Mouse (Mus musculus) v-Abl transformed pro-B cells (cell line): Measurements from ENCODE around the gene Trp63.
"Not testable (repeated sequence)": the region's sequence is repeated elsewhere in the genome, so short reads cannot be mapped to it uniquely, and the experiment has no call there.

Experiments used
- in situ Hi-C, 2 experiments: fragments of 400-800 bp; cut with MboI; formaldehyde crosslinking; loops; one replicate each; pipeline ENCODE4 v1.15.1; 2025; ENCODE audit not compliant: unreplicated experiment in 2 of 2

Trp63 gene

DNA sequence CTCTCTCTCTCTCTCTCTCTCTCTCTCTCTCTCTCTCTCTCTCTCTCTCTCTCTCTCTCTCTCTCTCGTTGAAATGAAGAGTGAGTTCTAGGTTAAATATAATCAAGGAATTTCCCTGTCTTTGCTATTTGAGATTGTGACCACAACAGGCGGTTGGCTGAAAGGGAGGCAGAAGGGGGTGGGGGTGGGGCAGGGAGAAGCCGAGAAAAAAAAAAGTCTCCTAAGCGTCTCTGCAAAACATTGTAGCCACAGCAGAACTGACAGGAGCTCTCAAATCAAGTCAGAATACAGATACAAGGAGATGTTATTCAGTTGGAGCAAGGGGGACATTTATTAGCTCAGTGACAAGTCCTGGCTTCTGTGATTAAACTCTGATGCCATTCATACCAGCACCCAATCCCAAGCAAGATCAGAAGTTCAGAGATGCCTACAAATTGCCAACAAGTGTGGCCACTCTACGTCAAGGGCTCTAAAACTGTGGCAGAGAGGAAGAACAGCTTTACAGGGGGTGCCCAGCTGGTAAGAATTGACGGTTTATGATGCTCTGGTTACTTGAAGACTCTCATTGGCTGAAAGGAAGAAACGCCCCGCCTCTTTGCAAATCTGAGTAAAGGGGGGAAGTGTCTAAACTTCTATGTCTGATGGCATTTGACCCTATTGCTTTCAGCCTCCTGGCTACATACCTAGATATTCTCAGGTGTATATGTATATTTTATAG lies at the start of gene Trp63:
Trp63 (plus strand) TSS at position 233 of the 718 bp plus-strand sequence.
- in situ Hi-C loops, result no loop called here

GRCm38 (mm10) chr16:25644716-25645115 lies 38.8 kb upstream of the Trp63 start:
- in situ Hi-C loops, result not testable (repeated sequence)

- in situ Hi-C loops, result no loop called here
Observed at GRCm38 (mm10) chr16:25660510-25661235, 22.9 kb upstream of the Trp63 start.

DNA sequence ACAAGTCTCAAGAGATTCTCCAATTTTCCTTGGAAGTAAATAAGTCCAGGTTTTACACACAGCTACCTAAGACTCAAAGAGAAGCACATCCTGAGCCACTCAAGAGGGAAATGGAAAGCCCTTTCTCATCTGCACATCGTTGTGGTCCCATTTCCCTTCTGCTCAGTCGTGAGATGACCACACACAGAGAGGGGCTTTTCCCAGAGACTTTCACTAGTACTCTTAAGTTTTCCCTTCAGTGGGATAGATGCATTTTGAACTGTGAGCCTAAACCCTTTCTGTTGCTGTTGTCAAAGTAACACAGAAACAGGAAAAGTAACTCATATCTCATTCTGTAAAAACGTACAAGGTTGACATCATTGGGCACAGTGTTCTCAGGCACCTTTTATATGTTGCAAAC lies 20.4 kb upstream of the Trp63 start:
- in situ Hi-C loops, result no loop called here

DNA sequence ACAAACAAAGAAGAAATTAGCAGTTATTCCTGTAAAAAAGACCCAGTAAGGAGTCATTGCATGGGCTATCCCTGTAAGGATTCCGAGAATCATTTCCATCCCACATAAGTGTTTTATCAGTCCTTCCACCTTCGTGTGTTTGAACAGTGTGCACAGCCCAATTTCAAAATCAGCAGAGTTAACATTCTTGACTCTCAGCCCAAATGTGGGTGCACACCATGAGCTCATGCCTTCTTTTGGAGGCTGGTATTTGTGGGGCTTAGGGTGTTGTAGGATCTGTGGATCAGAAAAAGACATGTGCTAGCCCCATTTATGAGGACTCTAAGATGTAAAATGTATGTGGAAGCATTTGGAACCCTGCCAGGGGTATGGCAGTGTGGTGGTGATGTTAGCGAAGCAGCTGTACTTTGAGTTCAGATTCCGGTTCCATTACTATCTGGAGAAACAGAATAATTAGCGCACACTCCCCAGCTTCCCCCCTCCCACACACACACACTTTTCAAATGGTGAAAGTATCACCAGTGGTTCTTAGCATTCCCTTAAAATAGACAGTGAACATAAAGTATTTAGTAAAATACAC lies 9.6 kb upstream of the Trp63 start:
- in situ Hi-C loops, result no loop called here

DNA sequence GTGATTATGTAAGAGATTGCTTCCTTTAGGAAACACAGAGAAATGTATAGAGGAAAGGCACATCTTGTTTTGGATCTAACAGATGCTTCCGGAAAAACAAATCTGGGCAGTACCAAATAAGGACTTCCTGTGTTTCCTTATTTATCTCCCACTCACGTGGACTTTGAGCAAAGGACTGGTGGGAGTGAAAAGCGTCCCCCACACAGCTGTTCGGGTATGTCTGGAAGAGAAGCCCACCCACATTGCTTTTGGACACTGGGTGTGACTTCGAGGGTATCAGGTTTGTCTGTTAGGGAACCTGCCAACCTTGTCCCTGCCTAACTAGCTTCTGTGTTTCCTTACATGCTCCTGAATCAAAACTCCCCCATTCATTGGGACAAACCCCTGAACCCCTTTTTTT lies 3.2 kb upstream of the Trp63 start:
- in situ Hi-C loops, result no loop called here

GRCm38 (mm10) chr16:25682533-25682932 lies 1.0 kb upstream of the Trp63 start:
- in situ Hi-C loops, result no loop called here

DNA sequence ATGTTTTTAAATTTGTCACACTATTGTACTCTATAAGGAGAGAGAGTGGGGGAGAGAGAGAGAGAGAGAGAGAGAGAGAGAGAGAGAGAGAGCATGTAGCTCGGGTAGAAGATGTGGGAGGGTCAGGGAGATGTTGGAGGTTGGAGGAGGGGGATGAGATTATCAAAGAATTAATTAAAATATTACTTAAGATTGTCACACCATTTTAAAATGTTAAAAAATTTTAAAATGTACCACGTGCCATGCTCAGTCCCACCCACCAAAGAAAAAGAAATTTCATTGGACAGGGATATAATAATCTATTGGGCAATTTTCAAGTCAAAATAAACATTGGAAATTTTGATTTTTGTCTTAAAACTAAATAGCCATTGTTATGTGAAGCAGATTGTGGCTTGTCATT lies 1.0 kb downstream of the Trp63 start:
- in situ Hi-C loops, result no loop called here

- in situ Hi-C loops, result no loop called here
Observed at GRCm38 (mm10) chr16:25690612-25691011, 7.0 kb downstream of the Trp63 start.

- in situ Hi-C loops, result no loop called here
Observed at GRCm38 (mm10) chr16:25701252-25701651, 17.7 kb downstream of the Trp63 start.

DNA sequence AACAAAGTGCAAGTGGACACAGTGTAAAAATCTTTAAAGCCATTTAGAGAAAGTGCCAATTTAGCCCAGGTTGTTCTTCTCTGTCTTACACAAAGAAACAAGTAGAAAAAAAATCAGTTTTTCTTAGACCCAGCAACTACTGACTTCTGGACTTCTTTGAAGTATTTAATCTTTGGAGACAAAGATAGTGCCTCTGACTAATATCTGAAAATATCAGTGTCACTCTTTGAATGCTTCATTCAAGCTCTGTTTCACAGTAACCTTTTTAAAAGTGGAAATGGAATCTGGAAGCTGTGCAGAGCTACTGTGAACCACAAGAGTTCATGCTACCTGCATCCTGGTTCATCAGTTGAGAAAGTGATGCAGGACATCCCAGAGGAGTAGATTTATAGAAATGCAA lies 22.7 kb downstream of the Trp63 start:
- in situ Hi-C loops, result no loop called here

- in situ Hi-C loops, result no loop called here
Observed at GRCm38 (mm10) chr16:25715790-25716189, 32.2 kb downstream of the Trp63 start.

DNA sequence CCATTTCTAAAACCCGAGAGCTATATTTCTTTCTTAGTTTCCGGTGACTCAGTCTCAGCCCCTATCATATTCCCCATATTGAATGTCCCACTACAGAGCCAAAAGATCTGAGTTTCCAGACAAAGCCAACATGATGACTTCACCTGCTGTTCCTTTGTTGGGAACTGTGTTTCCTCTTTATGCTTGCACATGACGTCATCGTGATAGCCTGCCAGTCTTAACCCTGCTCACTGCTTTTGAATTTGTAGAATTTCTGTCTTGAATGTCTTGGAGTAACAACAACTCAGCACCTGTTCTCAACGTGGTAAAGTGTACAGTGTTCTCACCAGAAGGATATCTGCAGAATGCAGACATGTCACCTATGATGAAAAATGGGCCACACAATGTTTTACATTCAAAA lies 39.6 kb downstream of the Trp63 start:
- in situ Hi-C loops, result no loop called here

DNA sequence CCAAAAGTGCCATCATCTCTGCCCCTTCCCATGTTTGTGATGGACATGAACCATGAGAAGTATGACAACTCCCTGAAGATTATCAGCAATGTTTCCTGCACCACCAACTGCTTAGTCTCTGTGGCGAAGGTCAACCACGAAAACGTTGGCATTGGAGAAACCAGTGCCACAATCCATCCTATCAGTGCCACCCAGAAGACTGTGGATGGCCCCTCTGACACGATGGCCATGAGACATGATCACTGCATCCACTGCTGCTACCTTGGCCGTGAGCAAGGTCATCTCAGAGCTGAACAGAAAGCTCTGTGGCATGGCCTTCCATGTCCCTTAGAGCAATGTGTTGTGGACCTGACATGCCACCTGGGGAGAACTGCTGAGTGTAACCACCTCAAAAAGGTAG lies 43.4 kb downstream of the Trp63 start:
- in situ Hi-C loops, result no loop called here

GRCm38 (mm10) chr16:25727957-25728506 lies 44.5 kb downstream of the Trp63 start:
- in situ Hi-C loops, result no loop called here

GRCm38 (mm10) chr16:25736912-25737311 lies 53.3 kb downstream of the Trp63 start:
- in situ Hi-C loops, result no loop called here

DNA sequence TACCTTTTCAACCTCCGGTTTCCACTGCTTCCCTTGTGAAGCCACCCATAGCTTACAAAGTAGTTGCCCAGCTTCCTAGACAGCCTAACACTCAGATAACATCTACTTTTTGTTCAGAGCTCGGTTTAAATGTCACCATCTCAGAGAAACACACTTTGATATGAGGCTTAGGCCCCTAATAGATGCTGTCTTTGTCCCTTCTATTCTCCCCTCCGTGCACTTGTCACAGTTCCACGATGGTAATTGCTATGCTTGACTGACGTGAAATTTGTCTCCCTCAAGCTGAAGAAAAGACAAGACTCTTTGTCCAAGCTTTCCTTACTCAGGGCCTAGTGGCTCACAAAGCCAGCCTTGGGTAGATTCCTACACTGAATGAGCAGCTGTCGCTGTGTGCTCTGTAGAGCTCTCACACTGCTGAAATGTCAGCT lies 54.1 kb downstream of the Trp63 start:
- in situ Hi-C loops, result no loop called here

DNA sequence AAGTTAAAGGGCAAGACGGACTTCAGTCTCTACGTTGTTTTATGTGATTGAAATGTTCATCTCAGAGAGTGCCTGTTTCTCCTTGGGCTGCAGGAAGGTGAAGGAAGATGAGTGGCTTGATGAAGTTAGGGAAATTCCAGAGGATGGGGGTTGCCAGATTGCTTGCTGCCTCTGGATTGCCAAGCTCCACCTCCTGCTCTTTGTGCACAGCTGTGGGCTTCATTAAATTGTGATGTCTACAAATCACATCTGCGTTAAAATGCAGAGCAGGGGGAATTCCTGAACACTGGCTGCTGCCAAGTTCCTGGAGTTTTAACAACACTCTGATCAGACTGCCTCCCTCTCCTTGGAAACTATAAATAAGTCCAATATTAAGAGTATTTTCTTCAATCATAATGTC lies 63.2 kb downstream of the Trp63 start:
- in situ Hi-C loops, result no loop called here

DNA sequence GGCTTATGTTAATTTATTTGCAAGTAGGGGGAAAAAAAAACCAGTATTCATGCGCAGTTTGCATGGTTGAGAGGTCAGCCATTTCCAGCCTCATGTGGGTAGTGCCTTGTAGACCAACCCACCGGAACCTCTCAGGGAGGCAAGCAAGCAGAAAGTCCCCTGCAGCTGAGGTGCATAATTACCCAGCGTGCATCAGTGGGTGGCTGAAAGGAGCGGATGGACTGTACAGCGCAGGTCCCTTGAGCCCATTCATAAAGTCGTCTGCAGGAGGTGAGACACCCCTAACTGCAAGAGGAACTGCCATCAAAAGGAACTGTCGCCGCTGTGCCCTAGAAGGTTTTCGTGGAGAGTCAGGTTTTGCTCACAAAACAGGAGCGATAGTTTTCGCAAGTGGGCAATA lies 68.3 kb downstream of the Trp63 start:
- in situ Hi-C loops, result no loop called here

DNA sequence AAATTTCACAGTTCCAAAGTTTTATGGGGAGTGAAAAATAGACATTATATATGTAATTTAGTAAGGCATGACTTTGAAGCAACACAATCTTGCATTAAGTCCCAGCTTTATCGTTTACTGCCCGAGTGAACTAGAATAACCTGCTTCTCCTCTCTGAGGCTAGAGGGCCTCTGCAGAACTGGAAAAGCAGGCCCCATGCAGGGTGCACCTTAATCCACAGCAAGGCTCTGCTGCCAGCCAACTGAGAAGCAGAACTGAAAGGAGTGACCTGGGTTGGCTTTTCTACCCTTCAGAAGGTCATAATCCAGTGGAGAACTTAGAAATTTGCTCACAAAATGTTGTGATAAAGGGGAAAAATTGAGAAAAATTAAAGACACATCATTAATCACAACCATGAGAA lies 74.5 kb downstream of the Trp63 start:
- in situ Hi-C loops, result no loop called here

- in situ Hi-C loops, result no loop called here
Observed at GRCm38 (mm10) chr16:25765549-25765948, 82.0 kb downstream of the Trp63 start.

DNA sequence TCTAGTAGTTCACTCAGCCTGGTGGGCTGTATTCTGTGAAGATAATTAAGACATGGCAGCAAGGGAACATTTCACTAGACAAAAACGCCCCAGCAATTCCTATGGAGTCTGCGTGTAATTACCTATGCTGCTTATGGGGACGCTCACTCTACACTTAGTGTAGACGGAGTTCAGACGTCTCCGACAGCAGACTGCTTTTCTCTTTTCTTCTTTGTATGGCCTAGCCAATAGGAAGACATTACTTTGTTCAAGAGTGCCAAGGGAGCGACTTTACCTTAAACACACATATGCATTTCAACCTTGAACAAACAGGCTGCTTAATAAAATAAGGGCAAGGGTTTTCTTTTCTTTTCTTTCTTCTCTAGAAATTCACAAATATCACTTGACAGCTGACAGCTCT lies 91.0 kb downstream of the Trp63 start:
- in situ Hi-C loops, result no loop called here
